Mouse (Mus musculus) forelimb bud, embryonic 11.5 days (tissue): Measurements from ENCODE around the gene Ide.

Experiments
- DNase-seq: peaks from one replicate; pipeline ENCODE4 v3.0.0-alpha.2; 2012; ENCODE audit warnings: low read depth, low spot score

Gene Ide

GRCm38 (mm10) chr19:37335392-37335791 lies 2.3 kb downstream of the Ide start:
- DNase-seq = no peak

GRCm38 (mm10) chr19:37333357-37333756 lies 4.3 kb downstream of the Ide start:
- DNase-seq = no peak

GRCm38 (mm10) chr19:37332726-37333125 lies 4.9 kb downstream of the Ide start:
- DNase-seq = no peak

- no peak for DNase-seq
Observed at GRCm38 (mm10) chr19:37327216-37327615, 10.4 kb downstream of the Ide start.

- DNase-seq = no peak
Observed at GRCm38 (mm10) chr19:37323566-37323965, 14.1 kb downstream of the Ide start.

- no peak for DNase-seq
Observed at GRCm38 (mm10) chr19:37320802-37321619, 16.6 kb downstream of the Ide start.

GRCm38 (mm10) chr19:37317359-37317758 lies 20.3 kb downstream of the Ide start:
- no peak for DNase-seq

GRCm38 (mm10) chr19:37315091-37315490 lies 22.6 kb downstream of the Ide start:
- no peak for DNase-seq

- DNase-seq = no peak
Observed at GRCm38 (mm10) chr19:37311426-37311825, 26.2 kb downstream of the Ide start.

- no peak for DNase-seq
Observed at GRCm38 (mm10) chr19:37310133-37310532, 27.5 kb downstream of the Ide start.

GRCm38 (mm10) chr19:37308941-37309340 lies 28.7 kb downstream of the Ide start:
- DNase-seq = no peak

GRCm38 (mm10) chr19:37307826-37308545 lies 29.7 kb downstream of the Ide start:
- DNase-seq = no peak

GRCm38 (mm10) chr19:37306176-37306575 lies 31.5 kb downstream of the Ide start:
- no peak for DNase-seq

GRCm38 (mm10) chr19:37304866-37305265 lies 32.8 kb downstream of the Ide start:
- DNase-seq = no peak

- no peak for DNase-seq
Observed at GRCm38 (mm10) chr19:37304006-37304405, 33.6 kb downstream of the Ide start.

- DNase-seq = no peak
Observed at GRCm38 (mm10) chr19:37301733-37302132, 35.9 kb downstream of the Ide start.

- DNase-seq = no peak
Observed at GRCm38 (mm10) chr19:37291676-37292075, 46.0 kb downstream of the Ide start.

- DNase-seq = no peak
Observed at GRCm38 (mm10) chr19:37290906-37291305, 46.7 kb downstream of the Ide start.

GRCm38 (mm10) chr19:37284775-37285174 lies 52.9 kb downstream of the Ide start:
- no peak for DNase-seq

- DNase-seq = no peak
Observed at GRCm38 (mm10) chr19:37283166-37283565, 54.5 kb downstream of the Ide start.

- no peak for DNase-seq
Observed at GRCm38 (mm10) chr19:37281710-37282109, 55.9 kb downstream of the Ide start.

- DNase-seq = no peak
Observed at GRCm38 (mm10) chr19:37279194-37279593, 58.5 kb downstream of the Ide start.

GRCm38 (mm10) chr19:37275555-37275954 lies 62.1 kb downstream of the Ide start:
- no peak for DNase-seq
